Comparison of ENCODE assay signal across 18 mouse cellular contexts in genomic region chr14:72341590-72342154, GRCm38 (mm10).
A peak's percentile ranks its signal among the peaks of the same experiment; 100 is the strongest.
DNase-seq lines count a peak whose midpoint lies in the region; ATAC-seq and TF ChIP-seq lines count a peak whose summit lies in the region.
"Had no signal": no experiment of that assay in that cellular context is flagged by ENCODE, and none has a peak within 500 bp of the region (broad histone marks: within the 10 kb centered on the region; RNA-seq: fewer than 3 reads in every experiment).

No protein-coding gene starts in this region.

- WGBS in kidney, adult 2 months, result 59% methylated on average over 14 of the region's 14 CpGs
- 48% methylated on average over 14 of the region's 14 CpGs for WGBS in embryonic facial prominence, embryonic 13.5 days
- 30% methylated on average over 14 of the region's 14 CpGs for WGBS in forebrain, embryonic 15.5 days

- no peaks in the 10 kb centered on the region; the same call in 1 of the 2 replicates for H3K27me3 ChIP-seq in kidney, adult 2 months (replicated peaks; ENCODE audit: control insufficient read depth, insufficient read depth, low read length)
- no peaks in the 10 kb centered on the region for H3K27me3 ChIP-seq in embryonic facial prominence, embryonic 13.5 days
- H3K27me3 ChIP-seq in forebrain, embryonic 15.5 days, result no peaks in the 10 kb centered on the region
- H3K27me3 ChIP-seq: heart, embryonic 13.5 days; hindbrain, embryonic 15.5 days; limb, embryonic 13.5 days; liver, embryonic 13.5 days; megakaryocyte, embryonic 14.5 days had no signal

- H3K4me1 ChIP-seq in kidney, adult 2 months (ENCODE audit: control insufficient read depth, insufficient read depth, low read length), result no peaks in the 10 kb centered on the region
- peaks cover 11% of the 10 kb centered on the region for H3K4me1 ChIP-seq in embryonic facial prominence, embryonic 13.5 days
- peaks cover 10% of the 10 kb centered on the region for H3K4me1 ChIP-seq in forebrain, embryonic 15.5 days
- H3K4me1 ChIP-seq: heart, embryonic 13.5 days; liver, embryonic 13.5 days; megakaryocyte, embryonic 14.5 days had no signal

- no peak for ATAC-seq in embryonic facial prominence, embryonic 13.5 days (ENCODE audit: insufficient number of reproducible peaks, insufficient read depth, low FRiP score, low TSS enrichment, low read depth)
- peak; percentile 67 for ATAC-seq in forebrain, embryonic 15.5 days (replicated peaks)
- ATAC-seq: activated CD4-positive, CD25-positive, alpha-beta regulatory T cell, adult 4 months had no signal

- H3K4me2 ChIP-seq in embryonic facial prominence, embryonic 13.5 days, result peak overlapping the region; percentile 2
- H3K4me2 ChIP-seq in forebrain, embryonic 15.5 days (replicated peaks), result peak overlapping the region; percentile 21
- H3K4me2 ChIP-seq: heart, embryonic 13.5 days; hindbrain, embryonic 15.5 days; limb, embryonic 13.5 days; liver, embryonic 13.5 days had no signal

- H3K36me3 ChIP-seq in kidney, adult 2 months (ENCODE audit: control insufficient read depth, insufficient read depth, low read length), result no peaks in the 10 kb centered on the region
- H3K36me3 ChIP-seq in embryonic facial prominence, embryonic 13.5 days, result no peaks in the 10 kb centered on the region
- H3K36me3 ChIP-seq in forebrain, embryonic 15.5 days, result no peaks in the 10 kb centered on the region
- H3K36me3 ChIP-seq: G1E; heart, embryonic 13.5 days; hindbrain, embryonic 15.5 days; limb, embryonic 13.5 days; liver, embryonic 13.5 days had no signal

- H3K27ac ChIP-seq in kidney, adult 2 months (ENCODE audit: insufficient read depth, low read depth, low read length), result no peak overlapping the region
- H3K27ac ChIP-seq in embryonic facial prominence, embryonic 13.5 days, result no peak overlapping the region
- H3K27ac ChIP-seq in forebrain, embryonic 15.5 days (replicated peaks), result no peak overlapping the region
- H3K27ac ChIP-seq: heart, embryonic 13.5 days; hindbrain, embryonic 15.5 days; limb, embryonic 13.5 days; liver, embryonic 13.5 days had no signal

- DNase-seq in heart, adult 11 months, result peak; percentile 85
- no peak for DNase-seq in heart, adult 18-20 months
- DNase-seq in kidney, postnatal 4 days, result peak; percentile 6 to 9
- DNase-seq in kidney, adult 2 months, result no peak
- no peak for DNase-seq in adrenal gland, postnatal 10 days
- DNase-seq in cerebellum, postnatal 10 days, result no peak
- DNase-seq: adrenal gland, postnatal 14 days; liver, embryonic 13.5 days; right cerebral cortex, postnatal 25 days; thymus, postnatal 4 days had no signal

- no peak overlapping the region for H3K9ac ChIP-seq in embryonic facial prominence, embryonic 13.5 days
- H3K9ac ChIP-seq in forebrain, embryonic 15.5 days (replicated peaks), result no peak overlapping the region
- H3K9ac ChIP-seq: heart, embryonic 13.5 days; hindbrain, embryonic 15.5 days; limb, embryonic 13.5 days; liver, embryonic 13.5 days had no signal

- TF ChIP-seq CTCF in kidney, adult 2 months (conservative IDR thresholded peaks at IDR 0.05; ENCODE audit: insufficient read depth, insufficient read length, low read depth, low read length), result no peak

- no peaks in the 10 kb centered on the region for H3K9me3 ChIP-seq in embryonic facial prominence, embryonic 13.5 days
- no peaks in the 10 kb centered on the region for H3K9me3 ChIP-seq in forebrain, embryonic 15.5 days
- H3K9me3 ChIP-seq: heart, embryonic 13.5 days; hindbrain, embryonic 15.5 days; limb, embryonic 13.5 days; liver, embryonic 13.5 days; megakaryocyte, embryonic 14.5 days had no signal

- no peak for TF ChIP-seq POLR2A in kidney, adult 2 months (IDR thresholded peaks at IDR 0.05; ENCODE audit: low read depth, low read length)

- no peak overlapping the region for H3K4me3 ChIP-seq in kidney, adult 2 months (ENCODE audit: insufficient read depth, low read depth, low read length)
- no peak overlapping the region for H3K4me3 ChIP-seq in embryonic facial prominence, embryonic 13.5 days
- no peak overlapping the region for H3K4me3 ChIP-seq in forebrain, embryonic 15.5 days
- H3K4me3 ChIP-seq: heart, embryonic 13.5 days; hindbrain, embryonic 15.5 days; limb, embryonic 13.5 days; liver, embryonic 13.5 days; megakaryocyte, embryonic 14.5 days had no signal

Comparison
In these comparisons a context has a peak if more than half of its experiments do, and no peak if none do; other contexts are left out.
1. DNase-seq: peak in heart, adult 11 months (single experiment) and kidney, postnatal 4 days (2 of 2); none in heart, adult 18-20 months (0 of 2), kidney, adult 2 months (single experiment), adrenal gland, postnatal 10 days (single experiment) and cerebellum, postnatal 10 days (0 of 2).